Mouse (Mus musculus): Measurements from ENCODE around the gene Iqck. TPM values are rescaled to one million over a fixed set of nuclear protein-coding genes. Genes with fewer than 3 reads are reported as not detected.

The Iqck gene
- polyA plus RNA-seq, 1 experiment from 2014 or later, result 3.8 TPM

- no peak overlapping the region for H3K4me3 ChIP-seq (ENCODE audit: low read length)
- peak; percentile 37; the same call in 1 of the 2 replicates for ATAC-seq
Measured at GRCm38 (mm10) chr7:118919261-118920006, 63.9 kb downstream of the Iqck start.

GRCm38 (mm10) chr7:118922441-118923202 lies 67.1 kb downstream of the Iqck start:
- H3K4me1 ChIP-seq (ENCODE audit: control insufficient read depth, insufficient read depth, low read depth, low read length), result no peaks in the 10 kb centered on the region
- no peak overlapping the region for H3K4me2 ChIP-seq (ENCODE audit: low read length)
- H3K27me3 ChIP-seq (replicated peaks; ENCODE audit: control insufficient read depth, insufficient read depth, low read length), result no peaks in the 10 kb centered on the region
- H3K27ac ChIP-seq (ENCODE audit: low read depth, low read length), result no peak overlapping the region
- ATAC-seq, result peak; percentile 70
- no peaks in the 10 kb centered on the region for H3K36me3 ChIP-seq (ENCODE audit: control insufficient read depth, insufficient read depth, low read length)
- H3K4me3 ChIP-seq (ENCODE audit: low read length), result no peak overlapping the region
- 70% methylated on average over 4 of the region's 4 CpGs for WGBS
- no peak overlapping the region for H3K9ac ChIP-seq (ENCODE audit: low read depth, low read length)
- no peaks in the 10 kb centered on the region for H3K9me3 ChIP-seq (ENCODE audit: control insufficient read depth, low read length)

More at GRCm38 (mm10) chr7:118919261-118920006, 63.9 kb downstream of the Iqck start:
- no peak overlapping the region for H3K27ac ChIP-seq (ENCODE audit: low read depth, low read length)
- H3K4me1 ChIP-seq (ENCODE audit: control insufficient read depth, insufficient read depth, low read depth, low read length), result no peaks in the 10 kb centered on the region
- H3K27me3 ChIP-seq (replicated peaks; ENCODE audit: control insufficient read depth, insufficient read depth, low read length), result no peaks in the 10 kb centered on the region
- no peaks in the 10 kb centered on the region for H3K9me3 ChIP-seq (ENCODE audit: control insufficient read depth, low read length)
- WGBS, result 51% methylated on average over 10 of the region's 10 CpGs
- H3K36me3 ChIP-seq (ENCODE audit: control insufficient read depth, insufficient read depth, low read length), result no peaks in the 10 kb centered on the region
- no peak overlapping the region for H3K4me2 ChIP-seq (ENCODE audit: low read length)
- no peak overlapping the region for H3K9ac ChIP-seq (ENCODE audit: low read depth, low read length)

GRCm38 (mm10) chr7:118925547-118925946 lies 70.0 kb downstream of the Iqck start:
- Histone ChIP-seq H3K4me2 (ENCODE audit: low read length) (no peak overlapping the region), H3K27me3 (replicated peaks; ENCODE audit: control insufficient read depth, insufficient read depth, low read length) (no peaks in the 10 kb centered on the region), H3K27ac (ENCODE audit: low read depth, low read length) (no peak overlapping the region), H3K36me3 (ENCODE audit: control insufficient read depth, insufficient read depth, low read length) (no peaks in the 10 kb centered on the region), H3K9ac (ENCODE audit: low read depth, low read length) (no peak overlapping the region), H3K9me3 (ENCODE audit: control insufficient read depth, low read length) (no peaks in the 10 kb centered on the region), H3K4me3 (ENCODE audit: low read length) (no peak overlapping the region), H3K4me1 (ENCODE audit: control insufficient read depth, insufficient read depth, low read depth, low read length) (no peaks in the 10 kb centered on the region)
- WGBS, result 85% methylated on average over 3 of the region's 3 CpGs
- ATAC-seq, result no peak

GRCm38 (mm10) chr7:118926516-118927260 lies 71.1 kb downstream of the Iqck start:
- Histone ChIP-seq H3K4me3 (ENCODE audit: low read length) (no peak overlapping the region), H3K9me3 (ENCODE audit: control insufficient read depth, low read length) (no peaks in the 10 kb centered on the region), H3K9ac (ENCODE audit: low read depth, low read length) (no peak overlapping the region), H3K27ac (ENCODE audit: low read depth, low read length) (no peak overlapping the region), H3K4me2 (ENCODE audit: low read length) (no peak overlapping the region), H3K27me3 (replicated peaks; ENCODE audit: control insufficient read depth, insufficient read depth, low read length) (no peaks in the 10 kb centered on the region), H3K36me3 (ENCODE audit: control insufficient read depth, insufficient read depth, low read length) (no peaks in the 10 kb centered on the region), H3K4me1 (ENCODE audit: control insufficient read depth, insufficient read depth, low read depth, low read length) (no peaks in the 10 kb centered on the region)
- 83% methylated on average over 6 of the region's 6 CpGs for WGBS
- no peak for ATAC-seq

GRCm38 (mm10) chr7:118927279-118927678 lies 71.7 kb downstream of the Iqck start:
- Histone ChIP-seq H3K9me3 (ENCODE audit: control insufficient read depth, low read length) (no peaks in the 10 kb centered on the region), H3K4me1 (ENCODE audit: control insufficient read depth, insufficient read depth, low read depth, low read length) (no peaks in the 10 kb centered on the region), H3K27ac (ENCODE audit: low read depth, low read length) (no peak overlapping the region), H3K4me3 (ENCODE audit: low read length) (no peak overlapping the region), H3K36me3 (ENCODE audit: control insufficient read depth, insufficient read depth, low read length) (no peaks in the 10 kb centered on the region), H3K4me2 (ENCODE audit: low read length) (no peak overlapping the region), H3K27me3 (replicated peaks; ENCODE audit: control insufficient read depth, insufficient read depth, low read length) (no peaks in the 10 kb centered on the region), H3K9ac (ENCODE audit: low read depth, low read length) (no peak overlapping the region)
- no peak for ATAC-seq
- WGBS, result 93% methylated on average over 2 of the region's 2 CpGs

GRCm38 (mm10) chr7:118928316-118928715 lies 72.8 kb downstream of the Iqck start:
- H3K4me2 ChIP-seq (ENCODE audit: low read length), result no peak overlapping the region
- ATAC-seq, result no peak
- H3K4me1 ChIP-seq (ENCODE audit: control insufficient read depth, insufficient read depth, low read depth, low read length), result no peaks in the 10 kb centered on the region
- 93% methylated on average over 3 of the region's 3 CpGs for WGBS
- H3K36me3 ChIP-seq (ENCODE audit: control insufficient read depth, insufficient read depth, low read length), result no peaks in the 10 kb centered on the region
- H3K9ac ChIP-seq (ENCODE audit: low read depth, low read length), result no peak overlapping the region
- no peak overlapping the region for H3K27ac ChIP-seq (ENCODE audit: low read depth, low read length)
- no peaks in the 10 kb centered on the region for H3K9me3 ChIP-seq (ENCODE audit: control insufficient read depth, low read length)
- no peak overlapping the region for H3K4me3 ChIP-seq (ENCODE audit: low read length)
- no peaks in the 10 kb centered on the region for H3K27me3 ChIP-seq (replicated peaks; ENCODE audit: control insufficient read depth, insufficient read depth, low read length)

GRCm38 (mm10) chr7:118928916-118929315 lies 73.4 kb downstream of the Iqck start:
- Histone ChIP-seq H3K27ac (ENCODE audit: low read depth, low read length) (no peak overlapping the region), H3K9ac (ENCODE audit: low read depth, low read length) (no peak overlapping the region), H3K4me1 (ENCODE audit: control insufficient read depth, insufficient read depth, low read depth, low read length) (no peaks in the 10 kb centered on the region), H3K4me2 (ENCODE audit: low read length) (no peak overlapping the region), H3K9me3 (ENCODE audit: control insufficient read depth, low read length) (no peaks in the 10 kb centered on the region), H3K36me3 (ENCODE audit: control insufficient read depth, insufficient read depth, low read length) (no peaks in the 10 kb centered on the region), H3K27me3 (replicated peaks; ENCODE audit: control insufficient read depth, insufficient read depth, low read length) (no peaks in the 10 kb centered on the region), H3K4me3 (ENCODE audit: low read length) (no peak overlapping the region)
- 62% methylated on average over 8 of the region's 8 CpGs for WGBS
- no peak for ATAC-seq

- no peaks in the 10 kb centered on the region for H3K4me1 ChIP-seq (ENCODE audit: control insufficient read depth, insufficient read depth, low read depth, low read length)
- ATAC-seq, result no peak
- no peak overlapping the region for H3K4me2 ChIP-seq (ENCODE audit: low read length)
- no peaks in the 10 kb centered on the region for H3K27me3 ChIP-seq (replicated peaks; ENCODE audit: control insufficient read depth, insufficient read depth, low read length)
- WGBS, result 40% methylated on average over 16 of the region's 16 CpGs
- H3K9me3 ChIP-seq (ENCODE audit: control insufficient read depth, low read length), result no peaks in the 10 kb centered on the region
- no peak overlapping the region for H3K9ac ChIP-seq (ENCODE audit: low read depth, low read length)
- no peak overlapping the region for H3K27ac ChIP-seq (ENCODE audit: low read depth, low read length)
- H3K36me3 ChIP-seq (ENCODE audit: control insufficient read depth, insufficient read depth, low read length), result no peaks in the 10 kb centered on the region
- no peak overlapping the region for H3K4me3 ChIP-seq (ENCODE audit: low read length)
Measured at GRCm38 (mm10) chr7:118929601-118930311, 74.2 kb downstream of the Iqck start.
